Mouse (Mus musculus): ENCODE data around the gene Dusp27. TPM values are rescaled to one million over a fixed set of nuclear protein-coding genes. Genes with fewer than 3 reads are reported as not detected.

Gene Dusp27
- total and polyA plus RNA-seq, 3 experiments: 0.11 TPM; not detected in 2

DNA sequence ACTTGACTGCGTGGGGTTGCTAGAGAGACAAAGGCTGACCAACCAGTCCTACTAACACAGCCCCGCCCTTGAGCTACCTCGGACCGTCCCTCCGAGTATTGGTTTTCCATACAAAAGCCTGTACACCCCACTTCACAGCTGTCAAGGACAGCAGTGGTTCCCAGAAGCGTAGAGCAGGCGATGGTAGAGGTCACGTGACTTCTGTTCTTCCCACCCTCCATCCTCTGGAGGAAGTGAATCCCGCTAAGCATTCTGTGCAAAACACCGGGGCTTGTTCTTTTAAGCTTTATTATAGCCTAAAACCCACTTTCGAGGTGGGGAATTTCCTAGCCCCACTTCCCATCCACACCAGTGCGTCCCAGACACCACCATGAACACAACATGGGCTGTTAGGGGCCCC is 30.0 kb upstream of the Dusp27 start:
- ATAC-seq (ENCODE audit: extremely low read depth, insufficient number of reproducible peaks, low FRiP score, poor library complexity, severe bottlenecking): no peak
- no peak overlapping the region for H3K4me3 ChIP-seq (ENCODE audit: low read depth, low read length)
- H3K27me3 ChIP-seq (ENCODE audit: insufficient read depth, low read length): peaks cover 14% of the 10 kb centered on the region; the same call in 1 of the 2 replicates

GRCm38 (mm10) chr1:166155113-166155494 is 27.4 kb upstream of the Dusp27 start:
- Histone ChIP-seq H3K36me3 (replicated peaks) (no peaks in the 10 kb centered on the region), H3K4me1 (ENCODE audit: insufficient read depth, low read depth, low read length) (peaks cover 29% of the 10 kb centered on the region), H3K9me3 (replicated peaks) (peaks cover 9% of the 10 kb centered on the region), H3K4me3 (ENCODE audit: low read depth, low read length) (no peak overlapping the region), H3K27me3 (ENCODE audit: insufficient read depth, low read length) (peaks cover 14% of the 10 kb centered on the region; the same call in 1 of the 2 replicates)
- DNase-seq (ENCODE audit: low spot score) (no peak), ATAC-seq (ENCODE audit: extremely low read depth, insufficient number of reproducible peaks, low FRiP score, poor library complexity, severe bottlenecking) (no peak)
- TF ChIP-seq GATA1 (IDR thresholded peaks at IDR 0.05; ENCODE audit: borderline replicate concordance, low read length) (no peak), GATA2 (IDR thresholded peaks at IDR 0.05; ENCODE audit: borderline replicate concordance, low read depth, low read length) (no peak), CTCF (IDR thresholded peaks at IDR 0.05; ENCODE audit: low read depth, low read length) (no peak), TAL1 (conservative IDR thresholded peaks at IDR 0.05; ENCODE audit: low read depth, low read length) (no peak), POLR2AphosphoS5 (IDR thresholded peaks at IDR 0.05; ENCODE audit: insufficient replicate concordance, low read depth, low read length) (no peak)

More for the DNA sequence above, 30.0 kb upstream of the Dusp27 start:
- TF ChIP-seq GATA2 (IDR thresholded peaks at IDR 0.05; ENCODE audit: borderline replicate concordance, low read depth, low read length) (no peak), CTCF (IDR thresholded peaks at IDR 0.05; ENCODE audit: low read depth, low read length) (no peak), TAL1 (conservative IDR thresholded peaks at IDR 0.05; ENCODE audit: low read depth, low read length) (no peak), POLR2AphosphoS5 (IDR thresholded peaks at IDR 0.05; ENCODE audit: insufficient replicate concordance, low read depth, low read length) (no peak), GATA1 (IDR thresholded peaks at IDR 0.05; ENCODE audit: borderline replicate concordance, low read length) (no peak)
- H3K4me1 ChIP-seq (ENCODE audit: insufficient read depth, low read depth, low read length): peaks cover 20% of the 10 kb centered on the region
- no peak for DNase-seq (ENCODE audit: low spot score)
- no peaks in the 10 kb centered on the region for H3K36me3 ChIP-seq (replicated peaks)
- peaks cover 9% of the 10 kb centered on the region for H3K9me3 ChIP-seq (replicated peaks)

- peaks cover 35% of the 10 kb centered on the region for H3K4me1 ChIP-seq (ENCODE audit: insufficient read depth, low read depth, low read length)
- peak; percentile 64 for ATAC-seq (ENCODE audit: extremely low read depth, insufficient number of reproducible peaks, low FRiP score, poor library complexity, severe bottlenecking)
- H3K4me3 ChIP-seq (ENCODE audit: low read depth, low read length): no peak overlapping the region
- peak; percentile 75 for TF ChIP-seq CTCF (IDR thresholded peaks at IDR 0.05; ENCODE audit: low read depth, low read length)
- no peak for TF ChIP-seq GATA2 (IDR thresholded peaks at IDR 0.05; ENCODE audit: borderline replicate concordance, low read depth, low read length)
- DNase-seq (ENCODE audit: low spot score): peak; percentile 47
- H3K9me3 ChIP-seq (replicated peaks): peaks cover 9% of the 10 kb centered on the region
- H3K27me3 ChIP-seq (ENCODE audit: insufficient read depth, low read length): peaks cover 14% of the 10 kb centered on the region; the same call in 1 of the 2 replicates
- no peaks in the 10 kb centered on the region for H3K36me3 ChIP-seq (replicated peaks)
These were observed 26.7 kb upstream of the Dusp27 start for GRCm38 (mm10) chr1:166154162-166155112.

DNA sequence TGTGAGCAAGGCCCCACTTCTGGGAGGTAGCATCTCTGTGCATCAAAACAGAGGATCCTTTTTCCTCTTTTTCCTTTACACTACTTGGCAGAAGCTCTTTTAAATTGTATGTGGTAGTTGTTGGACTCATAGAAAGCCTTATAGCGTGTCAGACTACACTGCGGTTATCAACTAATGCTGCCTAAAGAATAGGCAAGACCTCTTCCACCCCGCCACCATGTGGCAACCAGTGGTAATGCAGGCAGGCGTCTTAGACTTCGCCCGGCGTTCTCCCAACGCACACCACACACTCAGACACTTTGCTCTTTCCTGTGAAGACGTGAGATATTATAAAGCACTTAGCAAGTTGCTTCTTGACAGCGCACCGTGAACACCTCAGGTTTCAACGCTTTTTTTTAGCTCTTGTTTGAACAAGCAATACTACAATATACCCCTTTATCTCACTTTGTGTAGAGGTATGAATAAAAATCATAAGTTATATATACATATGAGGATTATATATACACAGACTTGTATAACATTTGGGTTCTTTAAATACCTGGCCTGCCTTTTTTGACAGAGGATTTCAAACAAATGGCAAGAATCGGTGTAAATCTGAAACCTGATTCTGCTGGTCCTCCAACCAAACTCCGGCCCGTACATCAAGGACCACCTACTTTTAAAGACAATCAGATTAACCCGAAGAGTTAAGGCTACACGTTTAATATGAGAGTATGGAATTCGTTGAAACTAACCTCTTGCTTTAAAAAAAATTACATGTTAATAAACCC is 25.8 kb upstream of the Dusp27 start:
- Histone ChIP-seq H3K9me3 (replicated peaks) (peaks cover 9% of the 10 kb centered on the region), H3K4me3 (ENCODE audit: low read depth, low read length) (no peak overlapping the region), H3K4me1 (ENCODE audit: insufficient read depth, low read depth, low read length) (peaks cover 38% of the 10 kb centered on the region), H3K27me3 (ENCODE audit: insufficient read depth, low read length) (peaks cover 10% of the 10 kb centered on the region; the same call in 1 of the 2 replicates), H3K36me3 (replicated peaks) (no peaks in the 10 kb centered on the region)
- DNase-seq (ENCODE audit: low spot score) (peak; percentile 66), ATAC-seq (ENCODE audit: extremely low read depth, insufficient number of reproducible peaks, low FRiP score, poor library complexity, severe bottlenecking) (peak; percentile 66)
- no peak for TF ChIP-seq GATA1 (IDR thresholded peaks at IDR 0.05; ENCODE audit: borderline replicate concordance, low read length)
- peak; percentile 95 for TF ChIP-seq CTCF (IDR thresholded peaks at IDR 0.05; ENCODE audit: low read depth, low read length)

- DNase-seq (ENCODE audit: low spot score): no peak
- ATAC-seq (ENCODE audit: extremely low read depth, insufficient number of reproducible peaks, low FRiP score, poor library complexity, severe bottlenecking): no peak
- H3K36me3 ChIP-seq (replicated peaks): no peaks in the 10 kb centered on the region
- TF ChIP-seq GATA2 (IDR thresholded peaks at IDR 0.05; ENCODE audit: borderline replicate concordance, low read depth, low read length): no peak
- no peak for TF ChIP-seq GATA1 (IDR thresholded peaks at IDR 0.05; ENCODE audit: borderline replicate concordance, low read length)
- peaks cover 44% of the 10 kb centered on the region for H3K4me1 ChIP-seq (ENCODE audit: insufficient read depth, low read depth, low read length)
- H3K27me3 ChIP-seq (ENCODE audit: insufficient read depth, low read length): no peaks in the 10 kb centered on the region; the same call in 1 of the 2 replicates
- H3K4me3 ChIP-seq (ENCODE audit: low read depth, low read length): no peak overlapping the region
- peaks cover 9% of the 10 kb centered on the region for H3K9me3 ChIP-seq (replicated peaks)
These were observed 24.3 kb upstream of the Dusp27 start for GRCm38 (mm10) chr1:166152034-166152433.

DNA sequence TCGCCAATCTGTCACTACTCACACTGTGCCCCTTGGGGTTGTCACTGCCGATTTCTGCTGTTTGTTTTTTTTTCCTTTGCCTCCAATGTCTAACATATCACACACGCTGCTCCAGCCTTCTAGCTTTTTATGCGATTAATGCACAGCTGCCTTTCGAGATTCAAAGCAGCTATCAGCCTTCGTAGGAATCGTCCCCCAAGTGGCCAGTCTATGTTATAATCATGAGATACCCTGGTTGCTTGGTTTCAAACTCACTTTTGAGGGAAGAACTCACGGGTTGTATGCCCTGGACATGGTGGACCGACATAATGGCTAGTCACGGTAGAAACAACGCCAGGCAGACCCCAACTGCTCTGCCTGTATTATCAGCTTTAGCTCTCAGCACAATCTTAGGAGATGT is 23.6 kb upstream of the Dusp27 start:
- peaks cover 9% of the 10 kb centered on the region for H3K9me3 ChIP-seq (replicated peaks)
- TF ChIP-seq CTCF (IDR thresholded peaks at IDR 0.05; ENCODE audit: low read depth, low read length) (no peak), GATA1 (IDR thresholded peaks at IDR 0.05; ENCODE audit: borderline replicate concordance, low read length) (no peak), GATA2 (IDR thresholded peaks at IDR 0.05; ENCODE audit: borderline replicate concordance, low read depth, low read length) (no peak), TAL1 (conservative IDR thresholded peaks at IDR 0.05; ENCODE audit: low read depth, low read length) (no peak), POLR2AphosphoS5 (IDR thresholded peaks at IDR 0.05; ENCODE audit: insufficient replicate concordance, low read depth, low read length) (no peak)
- H3K4me1 ChIP-seq (ENCODE audit: insufficient read depth, low read depth, low read length): peaks cover 48% of the 10 kb centered on the region
- no peak for ATAC-seq (ENCODE audit: extremely low read depth, insufficient number of reproducible peaks, low FRiP score, poor library complexity, severe bottlenecking)
- H3K27me3 ChIP-seq (ENCODE audit: insufficient read depth, low read length): no peaks in the 10 kb centered on the region; the same call in 1 of the 2 replicates
- no peak for DNase-seq (ENCODE audit: low spot score)
- H3K4me3 ChIP-seq (ENCODE audit: low read depth, low read length): no peak overlapping the region
- H3K36me3 ChIP-seq (replicated peaks): no peaks in the 10 kb centered on the region

Data from G1E (cell line).